24 mouse cellular contexts compared by ENCODE assay signal in the genomic region with DNA sequence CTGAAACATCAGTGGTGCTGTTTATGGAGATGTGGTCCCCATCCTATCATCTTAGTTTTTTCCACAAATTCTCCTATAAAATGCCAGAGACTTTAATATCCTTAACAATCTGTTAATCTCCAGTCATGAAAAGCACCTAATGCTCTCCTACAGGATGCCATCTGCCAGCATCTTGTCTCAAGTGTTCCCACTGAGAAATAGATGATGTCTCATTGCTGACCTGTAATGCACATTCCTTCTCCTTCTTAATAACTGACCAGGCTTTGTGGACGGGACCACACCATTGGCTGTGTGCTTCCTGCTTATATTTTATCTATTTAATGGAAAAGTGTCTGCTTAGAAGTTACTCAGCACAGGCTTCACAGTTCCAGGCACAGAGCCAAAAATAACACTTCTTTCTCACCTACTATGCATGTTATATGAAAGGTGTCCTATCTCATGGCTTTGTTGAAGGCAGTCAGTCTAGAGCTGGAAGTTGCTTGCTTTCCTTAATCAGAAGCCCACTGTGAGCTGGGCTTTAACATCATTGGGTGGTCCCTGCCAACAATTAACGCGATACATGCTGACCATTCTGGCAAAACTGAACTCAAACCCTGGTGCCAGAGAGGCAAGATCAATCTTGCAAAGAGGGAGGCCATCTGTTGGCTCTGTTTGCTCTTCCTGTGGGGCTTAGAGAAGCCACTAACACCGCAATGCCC.
A peak's percentile ranks its signal among the peaks of the same experiment; 100 is the strongest.
DNase-seq lines count a peak whose midpoint lies in the region; ATAC-seq and TF ChIP-seq lines count a peak whose summit lies in the region.
"Had no signal": no experiment of that assay in that cellular context is flagged by ENCODE, and none has a peak within 500 bp of the region (broad histone marks: within the 10 kb centered on the region; RNA-seq: fewer than 3 reads in every experiment).

No protein-coding gene starts in this region.

- H3K27ac ChIP-seq in hindbrain, embryonic 16.5 days (ENCODE audit: low read depth, low read length) = no peak overlapping the region
- no peak overlapping the region for H3K27ac ChIP-seq in hindbrain, embryonic 12.5 days
- H3K27ac ChIP-seq: forebrain, embryonic 10.5 days; layer of hippocampus, adult 2 months; limb, embryonic 12.5 days; liver, embryonic 12.5 days; midbrain, embryonic 13.5 days; neural tube, embryonic 12.5 days had no signal

- no peak for TF ChIP-seq CTCF in brain, embryonic 14.5 days (IDR thresholded peaks at IDR 0.05; ENCODE audit: borderline replicate concordance, extremely low read depth, insufficient read depth, insufficient read length)

- H3K9me3 ChIP-seq in hindbrain, embryonic 16.5 days (ENCODE audit: control insufficient read depth, low read length) = no peaks in the 10 kb centered on the region
- H3K9me3 ChIP-seq in hindbrain, embryonic 12.5 days (replicated peaks) = no peaks in the 10 kb centered on the region
- H3K9me3 ChIP-seq: forebrain, embryonic 10.5 days; limb, embryonic 12.5 days; liver, embryonic 12.5 days; midbrain, embryonic 13.5 days; neural tube, embryonic 12.5 days had no signal

- WGBS in hindbrain, embryonic 16.5 days = 84% methylated on average over 4 of the region's 4 CpGs
- 76% methylated on average over 4 of the region's 4 CpGs for WGBS in hindbrain, embryonic 12.5 days

- TF ChIP-seq POLR2A in brain, embryonic 14.5 days (IDR thresholded peaks at IDR 0.05; ENCODE audit: borderline replicate concordance, extremely low read depth, insufficient read depth, insufficient read length, poor library complexity, severe bottlenecking) = no peak

- no peak overlapping the region for H3K9ac ChIP-seq in hindbrain, embryonic 16.5 days (ENCODE audit: low read depth, low read length)
- H3K9ac ChIP-seq in hindbrain, embryonic 12.5 days = no peak overlapping the region
- H3K9ac ChIP-seq: limb, embryonic 12.5 days; liver, embryonic 12.5 days; midbrain, embryonic 13.5 days; neural tube, embryonic 12.5 days had no signal

- no peak overlapping the region for H3K4me2 ChIP-seq in hindbrain, embryonic 16.5 days (ENCODE audit: low read length)
- H3K4me2 ChIP-seq in hindbrain, embryonic 12.5 days (replicated peaks) = no peak overlapping the region
- H3K4me2 ChIP-seq: limb, embryonic 12.5 days; liver, embryonic 12.5 days; midbrain, embryonic 13.5 days; neural tube, embryonic 12.5 days had no signal

- no peaks in the 10 kb centered on the region for H3K4me1 ChIP-seq in hindbrain, embryonic 16.5 days (ENCODE audit: control insufficient read depth, insufficient read depth, low read depth, low read length)
- H3K4me1 ChIP-seq in hindbrain, embryonic 12.5 days = no peaks in the 10 kb centered on the region
- H3K4me1 ChIP-seq: forebrain, embryonic 10.5 days; limb, embryonic 12.5 days; liver, embryonic 12.5 days; megakaryocyte, embryonic 14.5 days; midbrain, embryonic 13.5 days; neural tube, embryonic 12.5 days had no signal

- no peaks in the 10 kb centered on the region for H3K27me3 ChIP-seq in hindbrain, embryonic 16.5 days (replicated peaks; ENCODE audit: control insufficient read depth, insufficient read depth, low read length)
- H3K27me3 ChIP-seq in hindbrain, embryonic 12.5 days = no peaks in the 10 kb centered on the region
- H3K27me3 ChIP-seq: limb, embryonic 12.5 days; liver, embryonic 12.5 days; megakaryocyte, embryonic 14.5 days; midbrain, embryonic 13.5 days; neural tube, embryonic 12.5 days had no signal

- no peak overlapping the region for H3K4me3 ChIP-seq in hindbrain, embryonic 16.5 days (ENCODE audit: low read length)
- H3K4me3 ChIP-seq in hindbrain, embryonic 12.5 days = no peak overlapping the region
- H3K4me3 ChIP-seq: forebrain, embryonic 10.5 days; layer of hippocampus, adult 2 months; limb, embryonic 12.5 days; liver, embryonic 12.5 days; megakaryocyte, embryonic 14.5 days; midbrain, embryonic 13.5 days; neural tube, embryonic 12.5 days had no signal

- DNase-seq in brain, embryonic 14.5 days (ENCODE audit: low read depth) = peak; percentile 46
- DNase-seq in cerebellum, adult 11 months = peak; percentile 59
- peak; percentile 84 for DNase-seq in cerebellum, adult 9-11 months
- no peak for DNase-seq in adrenal gland, postnatal 36 days
- no peak for DNase-seq in urinary bladder, adult 18-20 months (ENCODE audit: low spot score in 2 of 2)
- DNase-seq in gastrocnemius, adult 8-10 months (ENCODE audit: low spot score in 2 of 2) = no peak
- DNase-seq: adrenal gland, postnatal 14 days; gastrocnemius, postnatal 36 days; heart, postnatal 14 days; kidney, adult 8-10 months; kidney, postnatal 14 days; lung, adult 18-20 months; right cerebral cortex, postnatal 14 days; spleen, adult 18-20 months; thymus, postnatal 14 days had no signal

- H3K36me3 ChIP-seq in hindbrain, embryonic 16.5 days (ENCODE audit: control insufficient read depth, insufficient read depth, low read length) = no peaks in the 10 kb centered on the region
- H3K36me3 ChIP-seq in hindbrain, embryonic 12.5 days = no peaks in the 10 kb centered on the region
- H3K36me3 ChIP-seq: forebrain, embryonic 10.5 days; limb, embryonic 12.5 days; liver, embryonic 12.5 days; midbrain, embryonic 13.5 days; neural tube, embryonic 12.5 days had no signal

- peak; percentile 65 for ATAC-seq in hindbrain, embryonic 16.5 days
- no peak for ATAC-seq in hindbrain, embryonic 12.5 days (ENCODE audit: low FRiP score)
- ATAC-seq: liver, embryonic 12.5 days; midbrain, embryonic 13.5 days had no signal

Comparison
In these comparisons a context has a peak if more than half of its experiments do, and no peak if none do; other contexts are left out.
1. DNase-seq: peak in brain, embryonic 14.5 days (single experiment), cerebellum, adult 11 months (single experiment) and cerebellum, adult 9-11 months (single experiment); none in adrenal gland, postnatal 36 days (0 of 2), urinary bladder, adult 18-20 months (0 of 2) and gastrocnemius, adult 8-10 months (0 of 2).